Mouse (Mus musculus) kidney, postnatal 0 days (tissue): ENCODE data around the gene Defb29. TPM values are rescaled to one million over a fixed set of nuclear protein-coding genes. Genes with fewer than 3 reads are reported as not detected.

Experiments
- ATAC-seq: fragments of 200-750 bp; cut with Nextera tagmentation; replicated peaks from 2 replicates; pipeline ENCODE4 v1.8.0; 2017; ENCODE audit warnings: low read depth, moderate number of reproducible peaks, moderate TSS enrichment, moderate library complexity; ENCODE audit not compliant: low FRiP score
- DNase-seq: peaks from one replicate; pipeline ENCODE4 v3.0.0-alpha.2; 2016; ENCODE audit warnings: low spot score
- H3K27ac ChIP-seq: fragments of 300-500 bp; sonication (generic); 2 replicates; pipeline ENCODE4 v1.5.1; 2014; ENCODE audit warnings: mild to moderate bottlenecking
- H3K27me3 ChIP-seq: fragments of 300-500 bp; sonication (generic); 2 replicates; pipeline ENCODE4 v1.6.1; 2014; ENCODE audit warnings: low read length, mixed read lengths; ENCODE audit not compliant: insufficient read depth
- H3K36me3 ChIP-seq: fragments of 300-500 bp; sonication (generic); 2 replicates; pipeline ENCODE4 v1.6.1; 2014; ENCODE audit warnings: low read length, mixed read lengths; ENCODE audit not compliant: insufficient read depth
- H3K4me1 ChIP-seq: fragments of 300-500 bp; sonication (generic); replicated peaks from 2 replicates; pipeline ENCODE4 v1.6.1; 2014; ENCODE audit warnings: antibody characterized with exemption, low read length, mixed read lengths; ENCODE audit not compliant: insufficient read depth
- H3K4me2 ChIP-seq: fragments of 300-500 bp; sonication (generic); 2 replicates; pipeline ENCODE4 v1.6.1; 2014; ENCODE audit warnings: mild to moderate bottlenecking, low read length, moderate library complexity, mixed read lengths
- H3K4me3 ChIP-seq: fragments of 300-500 bp; sonication (generic); replicated peaks from 2 replicates; pipeline ENCODE4 v1.5.1; 2014; ENCODE audit warnings: low read depth, low read length
- H3K9ac ChIP-seq: fragments of 300-500 bp; sonication (generic); 2 replicates; pipeline ENCODE4 v1.6.1; 2014; ENCODE audit warnings: low read depth, low read length
- H3K9me3 ChIP-seq: fragments of 300-500 bp; sonication (generic); replicated peaks from 2 replicates; pipeline ENCODE4 v1.6.1; 2016; ENCODE audit warnings: low read length, inconsistent platforms, mixed read lengths
- CTCF ChIP-seq: IDR thresholded peaks from 2 replicates; pipeline ENCODE4 v1.5.1; 2016; ENCODE audit warnings: antibody characterized with exemption, low read depth, mild to moderate bottlenecking, moderate library complexity
- WGBS: fragments of 180-500 bp; shearing (Covaris S2); extraction: QIAGEN DNeasy Blood & Tissue Kit; methylation state at CpG from one replicate; pipeline ENCODE4 v1.1.7; 2014; 5-methylcytosine and 5-hydroxymethylcytosine counted together
- polyA plus RNA-seq: library from polyadenylated mRNA; unstranded; fragments of >200 nt; fragmentation: Nextera tagmentation; extraction: Ambion mirVana; gene quantifications from 2 replicates; pipeline ENCODE4 v1.2.1, GENCODE M21; 2015

Defb29 gene
- polyA plus RNA-seq: 48.4 and 64.8 TPM in 2 replicates

DNA sequence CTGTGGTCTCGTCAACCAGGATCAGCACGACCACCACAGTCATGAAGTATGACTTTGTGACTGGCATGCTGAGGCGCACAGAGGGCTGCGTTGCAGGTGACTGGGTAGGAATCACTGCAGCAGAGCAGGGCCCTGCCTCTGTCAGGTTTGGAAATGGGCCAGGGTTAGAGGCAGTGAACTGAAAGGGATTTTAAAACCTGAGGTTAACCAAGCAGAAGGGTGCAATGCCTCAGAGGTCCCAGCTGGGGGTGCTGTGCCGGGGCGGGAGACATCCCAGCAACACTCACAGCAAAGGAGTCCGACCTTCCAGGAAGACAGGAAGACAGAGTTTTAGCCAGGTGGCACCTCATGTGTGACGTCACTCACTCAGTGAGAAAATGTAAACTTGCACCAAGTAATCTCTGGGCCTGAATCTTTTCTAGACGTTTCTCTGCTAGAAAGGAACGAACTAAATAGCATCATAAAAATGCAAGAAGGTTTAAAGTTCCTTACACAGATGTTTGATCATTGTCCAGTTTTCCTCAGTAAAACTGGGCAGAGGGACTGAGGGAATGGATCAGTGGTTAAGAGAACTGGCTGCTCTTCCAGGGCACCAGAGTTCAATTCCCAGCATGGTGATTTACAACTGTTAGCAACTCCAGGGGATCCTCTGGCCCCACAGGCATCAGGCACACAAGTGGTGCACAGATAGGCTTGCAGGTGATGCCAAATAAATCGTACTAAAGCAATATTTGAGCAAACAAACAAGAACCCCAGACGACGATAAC lies at the start of gene Defb29:
Gene Defb29 (minus strand): TSS at position 155 of the 767 bp plus-strand sequence.
- ATAC-seq (peak; percentile 64), DNase-seq (peak; percentile 47)
- no peak within 1 kb of the TSS for H3K4me3 ChIP-seq
- WGBS: 22% methylated on average over 13 of the region's 13 CpGs
- H3K27me3 ChIP-seq: no peaks in the 10 kb centered on the region
- H3K9ac ChIP-seq: no peak within 1 kb of the TSS
- 0 out of 2 replicates have a peak within 1 kb of the TSS, but pooled peaks have one; percentile 19 for H3K27ac ChIP-seq
- H3K4me2 ChIP-seq: no peak within 1 kb of the TSS
- peak; percentile 65 for TF ChIP-seq CTCF
- 0 out of 2 replicates have a peak, but pooled peaks cover 9% of the 10 kb centered on the region for H3K4me1 ChIP-seq
- H3K36me3 ChIP-seq: no peaks in the 10 kb centered on the region
- no peaks in the 10 kb centered on the region for H3K9me3 ChIP-seq

DNA sequence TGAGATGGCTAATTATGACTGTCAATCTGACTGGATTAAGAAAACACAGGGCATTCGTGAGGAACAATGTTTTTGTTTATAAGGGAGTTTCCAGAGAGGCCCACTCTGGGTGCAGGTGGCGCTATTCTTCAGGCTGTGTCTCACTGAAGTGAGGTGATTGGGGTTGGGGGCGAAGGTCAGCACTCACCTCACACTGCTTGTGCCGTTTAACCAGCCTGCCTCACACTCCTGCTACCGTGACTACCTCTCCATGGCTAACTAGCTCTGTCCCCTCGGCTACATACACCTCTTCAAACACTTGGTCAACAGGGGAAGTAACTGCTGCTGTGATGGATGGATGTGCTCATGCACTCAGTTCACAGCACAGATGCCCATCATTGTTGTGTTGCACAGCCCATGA lies 49.1 kb upstream of the Defb29 start:
- no peaks in the 10 kb centered on the region for H3K36me3 ChIP-seq
- no peak overlapping the region for H3K27ac ChIP-seq
- no peak overlapping the region for H3K4me2 ChIP-seq
- ATAC-seq (no peak), DNase-seq (no peak)
- no peaks in the 10 kb centered on the region for H3K27me3 ChIP-seq
- H3K9ac ChIP-seq: no peak overlapping the region
- no peaks in the 10 kb centered on the region for H3K9me3 ChIP-seq
- 0 out of 2 replicates have a peak, but pooled peaks have one; percentile 8 for TF ChIP-seq CTCF
- H3K4me3 ChIP-seq: no peak overlapping the region
- no peaks in the 10 kb centered on the region for H3K4me1 ChIP-seq
- 35% methylated on average over 6 of the region's 6 CpGs for WGBS

DNA sequence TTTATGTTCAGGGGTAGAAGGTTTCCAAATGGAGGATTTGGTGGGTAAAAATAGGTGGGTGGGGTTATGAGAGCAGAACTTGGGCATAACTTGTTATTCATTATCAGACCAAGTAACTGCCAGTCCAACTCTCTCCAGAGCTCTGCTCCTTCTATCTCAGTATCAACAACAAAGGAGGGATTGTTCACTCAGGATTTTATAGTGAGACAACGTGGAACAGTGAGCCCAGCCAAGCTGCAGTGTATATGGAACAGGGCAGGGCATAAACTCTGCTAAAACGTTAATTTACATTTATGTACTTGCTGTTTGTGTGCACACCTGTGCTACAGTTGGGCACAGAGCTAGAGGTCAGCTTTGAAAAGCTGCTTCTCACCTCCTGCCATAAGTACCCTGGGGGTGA lies 48.6 kb upstream of the Defb29 start:
- no peak for ATAC-seq
- WGBS: 27% methylated on average over 2 of the region's 2 CpGs
- TF ChIP-seq CTCF: no peak

DNA sequence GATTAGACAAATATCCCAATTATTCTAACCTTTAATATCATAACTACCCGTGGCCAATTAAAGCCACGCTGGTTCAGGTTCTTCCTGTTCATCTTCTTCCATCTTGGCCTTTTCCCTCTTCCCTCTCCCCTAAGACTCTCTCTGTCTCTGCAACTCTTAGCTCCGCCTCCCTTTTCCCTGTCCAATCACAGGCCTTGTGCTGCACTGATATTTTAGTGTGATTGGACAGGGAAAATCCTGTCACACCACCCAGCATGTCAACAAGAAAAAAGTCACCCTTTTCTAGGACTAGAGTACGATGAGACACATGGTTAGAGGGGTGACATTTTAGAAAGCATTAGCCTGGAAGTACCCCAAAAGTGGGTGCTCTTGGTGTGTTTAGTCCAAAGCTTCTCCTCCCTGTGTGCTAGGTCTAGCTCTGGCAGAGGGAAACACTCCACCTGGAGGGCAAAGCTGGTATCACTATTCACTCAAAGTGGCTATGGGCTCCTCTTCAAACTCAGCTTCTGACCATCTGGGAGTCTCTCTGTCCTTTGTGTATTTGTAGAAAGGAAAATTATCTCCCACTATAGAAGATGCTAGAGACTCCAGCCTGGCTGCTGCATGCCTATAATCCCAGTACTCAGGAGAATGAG lies 47.1 kb upstream of the Defb29 start:
- Histone ChIP-seq H3K4me1 (no peaks in the 10 kb centered on the region), H3K4me3 (no peak overlapping the region), H3K9me3 (no peaks in the 10 kb centered on the region), H3K9ac (no peak overlapping the region), H3K36me3 (no peaks in the 10 kb centered on the region), H3K4me2 (no peak overlapping the region), H3K27ac (no peak overlapping the region), H3K27me3 (no peaks in the 10 kb centered on the region)
- ATAC-seq (no peak), DNase-seq (no peak)
- 87% methylated on average over 4 of the region's 4 CpGs for WGBS
- TF ChIP-seq CTCF: peak; percentile 59

More for the DNA sequence above, 48.6 kb upstream of the Defb29 start:
- Histone ChIP-seq H3K27ac (no peak overlapping the region), H3K36me3 (no peaks in the 10 kb centered on the region), H3K27me3 (no peaks in the 10 kb centered on the region), H3K9ac (no peak overlapping the region), H3K9me3 (no peaks in the 10 kb centered on the region), H3K4me1 (no peaks in the 10 kb centered on the region), H3K4me2 (no peak overlapping the region), H3K4me3 (no peak overlapping the region)
- no peak for DNase-seq

DNA sequence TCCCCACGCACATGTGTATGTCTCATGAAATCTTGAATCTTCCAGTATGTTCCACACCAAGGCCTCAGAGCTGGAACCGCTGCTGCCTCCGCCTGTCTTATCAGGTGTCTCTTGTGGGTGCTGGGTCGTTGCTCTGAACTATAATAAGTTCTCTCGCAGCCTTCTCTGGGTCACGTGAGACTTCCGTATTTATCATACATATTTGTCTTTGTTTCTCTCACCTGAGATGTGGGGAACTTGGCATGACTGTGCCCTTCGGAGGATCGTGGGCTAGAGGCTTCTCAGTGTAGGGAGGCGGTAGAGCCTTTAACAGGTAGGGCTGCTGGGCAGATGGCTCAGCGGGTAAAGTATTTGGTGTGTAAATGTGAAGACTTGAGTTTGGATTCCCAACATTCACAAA lies 40.7 kb upstream of the Defb29 start:
- Histone ChIP-seq H3K9ac (no peak overlapping the region), H3K4me1 (no peaks in the 10 kb centered on the region), H3K9me3 (no peaks in the 10 kb centered on the region), H3K4me3 (no peak overlapping the region), H3K27me3 (no peaks in the 10 kb centered on the region), H3K4me2 (no peak overlapping the region), H3K27ac (peak overlapping the region; percentile 42; the same call in 1 of the 2 replicates), H3K36me3 (no peaks in the 10 kb centered on the region)
- DNase-seq (no peak), ATAC-seq (no peak)
- TF ChIP-seq CTCF: no peak
- 76% methylated on average over 11 of the region's 11 CpGs for WGBS

DNA sequence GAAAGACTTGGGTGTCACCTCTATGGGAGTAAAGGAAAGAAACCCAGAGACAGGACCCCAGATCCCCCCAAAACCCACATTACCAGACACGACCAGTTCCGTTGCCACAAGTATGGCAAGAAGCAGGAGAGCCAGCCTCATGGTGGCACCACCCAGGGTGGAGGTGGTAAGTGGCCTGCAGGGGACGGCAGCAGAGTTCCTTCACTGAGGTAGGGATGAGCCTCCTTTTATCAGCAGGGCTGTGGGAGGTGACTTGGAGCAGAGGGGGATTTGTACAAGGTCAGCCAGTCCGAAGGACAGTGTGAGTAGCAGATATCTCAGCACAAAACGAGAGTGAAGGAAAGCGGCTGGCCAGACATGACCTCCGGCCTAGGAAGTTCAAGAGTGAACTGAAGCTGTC lies 40.2 kb upstream of the Defb29 start, which contains the start of gene Defb19:
Gene Defb19 (minus strand): TSS at position 206 of the 400 bp plus-strand sequence.
- H3K4me1 ChIP-seq: no peaks in the 10 kb centered on the region
- H3K4me2 ChIP-seq: no peak within 1 kb of the TSS
- no peak for ATAC-seq
- H3K4me3 ChIP-seq: no peak within 1 kb of the TSS
- no peak within 1 kb of the TSS for H3K9ac ChIP-seq
- TF ChIP-seq CTCF: no peak
- DNase-seq: no peak
- no peaks in the 10 kb centered on the region for H3K27me3 ChIP-seq
- H3K27ac ChIP-seq: peak within 1 kb of the TSS; percentile 52; the same call in 1 of the 2 replicates
- 46% methylated on average over 7 of the region's 7 CpGs for WGBS
- no peaks in the 10 kb centered on the region for H3K36me3 ChIP-seq
- H3K9me3 ChIP-seq: no peaks in the 10 kb centered on the region
